Mouse (Mus musculus): ENCODE results near the gene Wfs1. TPM values are rescaled to one million over a fixed set of nuclear protein-coding genes. Genes with fewer than 3 reads are reported as not detected.
A peak's percentile ranks its signal among the peaks of the same experiment; 100 is the strongest.
"Not testable (repeated sequence)": the region's sequence is repeated elsewhere in the genome, so short reads cannot be mapped to it uniquely, and the experiment has no call there.

Gene Wfs1
- polyA plus RNA-seq, 1 experiment from 2014 or later, result 12.1 TPM

- no peaks in the 10 kb centered on the region for H3K36me3 ChIP-seq
- no peaks in the 10 kb centered on the region for H3K9me3 ChIP-seq
- no peaks in the 10 kb centered on the region for H3K4me1 ChIP-seq (replicated peaks)
- no peak overlapping the region for H3K4me3 ChIP-seq (replicated peaks)
- no peak for ATAC-seq
- 72% methylated on average over 10 of the region's 10 CpGs for WGBS
- H3K4me2 ChIP-seq (replicated peaks), result no peak overlapping the region
- no peak overlapping the region for H3K9ac ChIP-seq
- H3K27me3 ChIP-seq (replicated peaks), result no peaks in the 10 kb centered on the region
- H3K27ac ChIP-seq, result no peak overlapping the region
Observed at GRCm38 (mm10) chr5:37010666-37011317, 21.8 kb upstream of the Wfs1 start.

GRCm38 (mm10) chr5:37009761-37010160 is 20.8 kb upstream of the Wfs1 start:
- WGBS, result 19% methylated on average over 13 of the region's 13 CpGs
- not testable (repeated sequence) for H3K9ac ChIP-seq; H3K4me2 ChIP-seq (replicated peaks); H3K4me1 ChIP-seq (replicated peaks); H3K4me3 ChIP-seq (replicated peaks); H3K36me3 ChIP-seq; H3K27me3 ChIP-seq (replicated peaks); H3K9me3 ChIP-seq; H3K27ac ChIP-seq; ATAC-seq

- H3K27me3 ChIP-seq (replicated peaks), result no peaks in the 10 kb centered on the region
- H3K9me3 ChIP-seq, result no peaks in the 10 kb centered on the region
- no peak for ATAC-seq
- H3K4me1 ChIP-seq (replicated peaks), result no peaks in the 10 kb centered on the region
- no peak overlapping the region for H3K4me2 ChIP-seq (replicated peaks)
- no peaks in the 10 kb centered on the region for H3K36me3 ChIP-seq
- WGBS, result 54% methylated on average over 2 of the region's 2 CpGs
- no peak overlapping the region for H3K4me3 ChIP-seq (replicated peaks)
- H3K9ac ChIP-seq, result no peak overlapping the region
- H3K27ac ChIP-seq, result no peak overlapping the region
Observed at GRCm38 (mm10) chr5:37002001-37002400, 13.0 kb upstream of the Wfs1 start.

- Histone ChIP-seq H3K9me3 (no peaks in the 10 kb centered on the region), H3K4me3 (replicated peaks) (no peak overlapping the region), H3K4me2 (replicated peaks) (no peak overlapping the region), H3K27me3 (replicated peaks) (no peaks in the 10 kb centered on the region), H3K27ac (no peak overlapping the region), H3K4me1 (replicated peaks) (no peaks in the 10 kb centered on the region), H3K36me3 (no peaks in the 10 kb centered on the region), H3K9ac (no peak overlapping the region)
- ATAC-seq, result no peak
- WGBS, result 85% methylated on average over 9 of the region's 9 CpGs
Observed at GRCm38 (mm10) chr5:37001002-37001401, 12.0 kb upstream of the Wfs1 start.

GRCm38 (mm10) chr5:36997996-36998395 is 9.0 kb upstream of the Wfs1 start:
- H3K27ac ChIP-seq, result no peak overlapping the region
- no peak overlapping the region for H3K4me2 ChIP-seq (replicated peaks)
- ATAC-seq, result no peak
- no peaks in the 10 kb centered on the region for H3K27me3 ChIP-seq (replicated peaks)
- H3K9me3 ChIP-seq, result no peaks in the 10 kb centered on the region
- H3K36me3 ChIP-seq, result no peaks in the 10 kb centered on the region
- H3K4me3 ChIP-seq (replicated peaks), result no peak overlapping the region
- no peaks in the 10 kb centered on the region for H3K4me1 ChIP-seq (replicated peaks)
- H3K9ac ChIP-seq, result no peak overlapping the region
- WGBS, result 53% methylated on average over 5 of the region's 5 CpGs

GRCm38 (mm10) chr5:36996410-36996809 is 7.4 kb upstream of the Wfs1 start:
- WGBS, result 86% methylated on average over 14 of the region's 14 CpGs
- no peak overlapping the region for H3K27ac ChIP-seq
- no peak overlapping the region for H3K9ac ChIP-seq
- H3K9me3 ChIP-seq, result no peaks in the 10 kb centered on the region
- no peaks in the 10 kb centered on the region for H3K27me3 ChIP-seq (replicated peaks)
- no peaks in the 10 kb centered on the region for H3K36me3 ChIP-seq
- no peaks in the 10 kb centered on the region for H3K4me1 ChIP-seq (replicated peaks)
- no peak overlapping the region for H3K4me2 ChIP-seq (replicated peaks)
- no peak overlapping the region for H3K4me3 ChIP-seq (replicated peaks)
- no peak for ATAC-seq

GRCm38 (mm10) chr5:36990631-36991350 is 1.8 kb upstream of the Wfs1 start:
- Histone ChIP-seq H3K36me3 (no peaks in the 10 kb centered on the region), H3K4me2 (replicated peaks) (no peak overlapping the region), H3K9me3 (no peaks in the 10 kb centered on the region), H3K4me1 (replicated peaks) (peaks cover 11% of the 10 kb centered on the region), H3K27me3 (replicated peaks) (no peaks in the 10 kb centered on the region), H3K4me3 (replicated peaks) (no peak overlapping the region), H3K9ac (no peak overlapping the region), H3K27ac (no peak overlapping the region)
- WGBS, result 67% methylated on average over 3 of the region's 3 CpGs
- ATAC-seq, result no peak

GRCm38 (mm10) chr5:36990196-36990595 is 1.2 kb upstream of the Wfs1 start:
- Histone ChIP-seq H3K4me2 (replicated peaks) (no peak overlapping the region), H3K27ac (no peak overlapping the region), H3K27me3 (replicated peaks) (no peaks in the 10 kb centered on the region), H3K4me3 (replicated peaks) (no peak overlapping the region), H3K36me3 (no peaks in the 10 kb centered on the region), H3K9me3 (no peaks in the 10 kb centered on the region), H3K9ac (no peak overlapping the region), H3K4me1 (replicated peaks) (peaks cover 11% of the 10 kb centered on the region)
- WGBS, result 50% methylated on average over 3 of the region's 3 CpGs
- ATAC-seq, result no peak

GRCm38 (mm10) chr5:36989625-36989977 is 596 bp upstream of the Wfs1 start:
- Histone ChIP-seq H3K27me3 (replicated peaks) (no peaks in the 10 kb centered on the region), H3K36me3 (no peaks in the 10 kb centered on the region), H3K4me1 (replicated peaks) (peaks cover 11% of the 10 kb centered on the region), H3K9me3 (no peaks in the 10 kb centered on the region), H3K27ac (peak overlapping the region; percentile 85), H3K4me3 (replicated peaks) (0 out of 2 replicates have a peak overlapping the region, but pooled peaks have one; percentile 78), H3K4me2 (replicated peaks) (peak overlapping the region; percentile 91), H3K9ac (no peak overlapping the region)
- WGBS, result 2% methylated on average over 3 of the region's 3 CpGs
- ATAC-seq, result peak; percentile 42

GRCm38 (mm10) chr5:36988124-36988780 is 753 bp downstream of the Wfs1 start:
- peak overlapping the region; percentile 34 for H3K27ac ChIP-seq
- no peaks in the 10 kb centered on the region for H3K9me3 ChIP-seq
- H3K9ac ChIP-seq, result peak overlapping the region; percentile 75
- H3K4me2 ChIP-seq (replicated peaks), result peak overlapping the region; percentile 91
- H3K27me3 ChIP-seq (replicated peaks), result no peaks in the 10 kb centered on the region
- 8% methylated on average over 24 of the region's 24 CpGs for WGBS
- peaks cover 11% of the 10 kb centered on the region for H3K4me1 ChIP-seq (replicated peaks)
- H3K36me3 ChIP-seq, result no peaks in the 10 kb centered on the region
- peak overlapping the region; percentile 78 for H3K4me3 ChIP-seq (replicated peaks)
- ATAC-seq, result peak; percentile 11

GRCm38 (mm10) chr5:36986617-36987016 is 2.4 kb downstream of the Wfs1 start:
- Histone ChIP-seq H3K4me3 (replicated peaks) (no peak overlapping the region), H3K9ac (no peak overlapping the region), H3K4me1 (replicated peaks) (peaks cover 11% of the 10 kb centered on the region), H3K36me3 (no peaks in the 10 kb centered on the region), H3K4me2 (replicated peaks) (no peak overlapping the region), H3K9me3 (no peaks in the 10 kb centered on the region), H3K27ac (no peak overlapping the region), H3K27me3 (replicated peaks) (no peaks in the 10 kb centered on the region)
- ATAC-seq, result no peak
- 69% methylated on average over 1 of the region's 1 CpGs for WGBS

GRCm38 (mm10) chr5:36982271-36982670 is 6.7 kb downstream of the Wfs1 start:
- no peak overlapping the region for H3K9ac ChIP-seq
- no peak overlapping the region for H3K27ac ChIP-seq
- H3K27me3 ChIP-seq (replicated peaks), result no peaks in the 10 kb centered on the region
- WGBS, result 83% methylated on average over 4 of the region's 4 CpGs
- ATAC-seq, result no peak
- H3K36me3 ChIP-seq, result no peaks in the 10 kb centered on the region
- H3K9me3 ChIP-seq, result no peaks in the 10 kb centered on the region
- no peak overlapping the region for H3K4me2 ChIP-seq (replicated peaks)
- no peak overlapping the region for H3K4me3 ChIP-seq (replicated peaks)
- H3K4me1 ChIP-seq (replicated peaks), result no peaks in the 10 kb centered on the region; the same call in 1 of the 2 replicates
